9 mouse cellular contexts compared by ENCODE assay signal in genomic region chr7:133113185-133113895, GRCm38 (mm10). TPM values are rescaled to one million over a fixed set of nuclear protein-coding genes. Genes with fewer than 3 reads are reported as not detected.
A peak's percentile ranks its signal among the peaks of the same experiment; 100 is the strongest.
DNase-seq lines count a peak whose midpoint lies in the region; ATAC-seq and TF ChIP-seq lines count a peak whose summit lies in the region.
"Had no signal": no experiment of that assay in that cellular context is flagged by ENCODE, and none has a peak within 500 bp of the region (broad histone marks: within the 10 kb centered on the region; RNA-seq: fewer than 3 reads in every experiment).

No protein-coding gene starts in this region.

- peak; percentile 42 for TF ChIP-seq CTCF in heart, postnatal 0 days (IDR thresholded peaks at IDR 0.05; ENCODE audit: low read depth)

- 72% methylated on average over 8 of the region's 8 CpGs for WGBS in heart, postnatal 0 days
- WGBS in midbrain, embryonic 10.5 days: 74% methylated on average over 8 of the region's 8 CpGs
- 74% methylated on average over 8 of the region's 8 CpGs for WGBS in midbrain, embryonic 15.5 days
- WGBS in embryonic facial prominence, embryonic 10.5 days: 79% methylated on average over 8 of the region's 8 CpGs
- WGBS in stomach, embryonic 16.5 days: 69% methylated on average over 8 of the region's 8 CpGs

- intact Hi-C loops in heart, postnatal 14 days (cut with DNase I): no loop called here

- TF ChIP-seq EP300 in heart, postnatal 0 days (IDR thresholded peaks at IDR 0.05; ENCODE audit: low read depth): no peak

- H3K27ac ChIP-seq in heart, postnatal 0 days (ENCODE audit: low read depth): peak overlapping the region; percentile 68
- peak overlapping the region; percentile 68 for H3K27ac ChIP-seq in midbrain, embryonic 10.5 days (replicated peaks)
- H3K27ac ChIP-seq in midbrain, embryonic 15.5 days: no peak overlapping the region
- 0 out of 2 replicates have a peak overlapping the region, but pooled peaks have one; percentile 36 for H3K27ac ChIP-seq in embryonic facial prominence, embryonic 10.5 days (replicated peaks)
- peak overlapping the region; percentile 93 for H3K27ac ChIP-seq in stomach, embryonic 16.5 days (ENCODE audit: low read length)
- H3K27ac ChIP-seq: limb, embryonic 13.5 days had no signal

- no peak overlapping the region for H3K9ac ChIP-seq in heart, postnatal 0 days (replicated peaks; ENCODE audit: low read depth, low read length)
- H3K9ac ChIP-seq in midbrain, embryonic 15.5 days: no peak overlapping the region
- H3K9ac ChIP-seq in stomach, embryonic 16.5 days (ENCODE audit: low read length): peak overlapping the region; percentile 31; the same call in 1 of the 2 replicates
- H3K9ac ChIP-seq: limb, embryonic 13.5 days had no signal

- peaks cover 69% of the 10 kb centered on the region for H3K4me1 ChIP-seq in heart, postnatal 0 days (ENCODE audit: control insufficient read depth, insufficient read depth)
- H3K4me1 ChIP-seq in midbrain, embryonic 10.5 days: peaks cover 79% of the 10 kb centered on the region
- H3K4me1 ChIP-seq in midbrain, embryonic 15.5 days: peaks cover 44% of the 10 kb centered on the region
- H3K4me1 ChIP-seq in embryonic facial prominence, embryonic 10.5 days: peaks cover 83% of the 10 kb centered on the region
- H3K4me1 ChIP-seq in stomach, embryonic 16.5 days (ENCODE audit: control insufficient read depth, insufficient read depth, low read length): peaks cover 89% of the 10 kb centered on the region

- H3K4me2 ChIP-seq in heart, postnatal 0 days (ENCODE audit: low read depth, low read length): no peak overlapping the region
- H3K4me2 ChIP-seq in midbrain, embryonic 15.5 days: no peak overlapping the region
- peak overlapping the region; percentile 22; the same call in 1 of the 2 replicates for H3K4me2 ChIP-seq in stomach, embryonic 16.5 days (ENCODE audit: low read depth, low read length)
- H3K4me2 ChIP-seq: limb, embryonic 13.5 days had no signal

- no peak for ATAC-seq in heart, postnatal 0 days (ENCODE audit: insufficient read depth, low read depth)
- no peak for ATAC-seq in midbrain, embryonic 15.5 days (replicated peaks)
- no peak for ATAC-seq in stomach, embryonic 16.5 days (ENCODE audit: insufficient read depth, low FRiP score)

- H3K36me3 ChIP-seq in heart, postnatal 0 days (replicated peaks; ENCODE audit: control insufficient read depth, insufficient read depth, low read length): no peaks in the 10 kb centered on the region
- peaks cover 10% of the 10 kb centered on the region for H3K36me3 ChIP-seq in midbrain, embryonic 10.5 days
- H3K36me3 ChIP-seq in midbrain, embryonic 15.5 days (replicated peaks): no peaks in the 10 kb centered on the region
- H3K36me3 ChIP-seq in embryonic facial prominence, embryonic 10.5 days (replicated peaks): peaks cover 31% of the 10 kb centered on the region
- no peaks in the 10 kb centered on the region for H3K36me3 ChIP-seq in stomach, embryonic 16.5 days (ENCODE audit: control insufficient read depth, insufficient read depth, low read length)

- no peaks in the 10 kb centered on the region for H3K27me3 ChIP-seq in heart, postnatal 0 days (ENCODE audit: control insufficient read depth, insufficient read depth, low read length)
- no peaks in the 10 kb centered on the region for H3K27me3 ChIP-seq in midbrain, embryonic 10.5 days (ENCODE audit: low read depth, poor library complexity, severe bottlenecking)
- no peaks in the 10 kb centered on the region for H3K27me3 ChIP-seq in midbrain, embryonic 15.5 days (replicated peaks)
- H3K27me3 ChIP-seq in embryonic facial prominence, embryonic 10.5 days (replicated peaks; ENCODE audit: low read depth, poor library complexity, severe bottlenecking): no peaks in the 10 kb centered on the region
- H3K27me3 ChIP-seq in stomach, embryonic 16.5 days (ENCODE audit: control insufficient read depth, insufficient read depth, low read length): no peaks in the 10 kb centered on the region
- H3K27me3 ChIP-seq: limb, embryonic 13.5 days had no signal

- H3K9me3 ChIP-seq in heart, postnatal 0 days (replicated peaks; ENCODE audit: control insufficient read depth, low read length): no peaks in the 10 kb centered on the region
- H3K9me3 ChIP-seq in midbrain, embryonic 10.5 days (replicated peaks): no peaks in the 10 kb centered on the region
- H3K9me3 ChIP-seq in midbrain, embryonic 15.5 days: no peaks in the 10 kb centered on the region
- H3K9me3 ChIP-seq in embryonic facial prominence, embryonic 10.5 days: no peaks in the 10 kb centered on the region
- no peaks in the 10 kb centered on the region for H3K9me3 ChIP-seq in stomach, embryonic 16.5 days (replicated peaks; ENCODE audit: control insufficient read depth, low read length)
- H3K9me3 ChIP-seq: limb, embryonic 13.5 days had no signal

- no peak for DNase-seq in heart, postnatal 0 days (ENCODE audit: low spot score)
- no peak for DNase-seq in heart, postnatal 14 days
- no peak for DNase-seq in midbrain, embryonic 10.5 days (ENCODE audit: low spot score)
- DNase-seq in embryonic facial prominence, embryonic 10.5 days (ENCODE audit: low spot score): no peak
- DNase-seq in B cell, adult 2 months: no peak
- DNase-seq: thymus, postnatal 25 days had no signal

- H3K4me3 ChIP-seq in heart, postnatal 0 days (ENCODE audit: low read depth, low read length): no peak overlapping the region
- no peak overlapping the region for H3K4me3 ChIP-seq in midbrain, embryonic 10.5 days
- no peak overlapping the region for H3K4me3 ChIP-seq in midbrain, embryonic 15.5 days
- H3K4me3 ChIP-seq in embryonic facial prominence, embryonic 10.5 days: no peak overlapping the region
- no peak overlapping the region for H3K4me3 ChIP-seq in stomach, embryonic 16.5 days (replicated peaks; ENCODE audit: low read length)
- H3K4me3 ChIP-seq: limb, embryonic 13.5 days had no signal

RNA-seq across cellular contexts. Expression of gene Fgfr2, which starts 9.8 kb away (rescaled TPM):
- total RNA-seq in heart, postnatal 0 days (2014; rRNA removed; ENCODE audit: low replicate concordance): 10.0 and 11.5 TPM in 2 replicates
- polyA plus RNA-seq in heart, postnatal 0 days (2015; fragmentation: Nextera tagmentation; extraction: Ambion mirVana): 3.8 TPM in 2 replicates
- 1 to 10 TPM; 2.1 to 3.9 TPM for total RNA-seq in heart, postnatal 14 days (2021)
- 97.0 and 99.3 TPM in 2 replicates for polyA plus RNA-seq in midbrain, embryonic 10.5 days (2016; fragmentation: Nextera tagmentation; extraction: Ambion mirVana)
- 23.3 and 24.2 TPM in 2 replicates for polyA plus RNA-seq in midbrain, embryonic 15.5 days (2015; fragmentation: Nextera tagmentation; extraction: Ambion mirVana)
- polyA plus RNA-seq in embryonic facial prominence, embryonic 10.5 days (2016; fragmentation: Nextera tagmentation; extraction: Ambion mirVana): 74.3 and 77.5 TPM in 2 replicates
- polyA plus RNA-seq in stomach, embryonic 16.5 days (2015; fragmentation: Nextera tagmentation; extraction: Ambion mirVana): 93.4 and 113 TPM in 2 replicates

RNA-seq across cellular contexts. Expression of gene Ctbp2, which starts 10.8 kb away (rescaled TPM):
- total RNA-seq in heart, postnatal 0 days (2014; rRNA removed; ENCODE audit: low replicate concordance): 66.6 and 71.3 TPM in 2 replicates
- 27.0 and 27.9 TPM in 2 replicates for polyA plus RNA-seq in heart, postnatal 0 days (2015; fragmentation: Nextera tagmentation; extraction: Ambion mirVana)
- total RNA-seq in heart, postnatal 14 days (2021): 10 to 100 TPM; 35.8 to 35.9 TPM
- polyA plus RNA-seq in midbrain, embryonic 10.5 days (2016; fragmentation: Nextera tagmentation; extraction: Ambion mirVana): 113 and 118 TPM in 2 replicates
- 60.2 and 61.1 TPM in 2 replicates for polyA plus RNA-seq in midbrain, embryonic 15.5 days (2015; fragmentation: Nextera tagmentation; extraction: Ambion mirVana)
- polyA plus RNA-seq in embryonic facial prominence, embryonic 10.5 days (2016; fragmentation: Nextera tagmentation; extraction: Ambion mirVana): 117 and 121 TPM in 2 replicates
- polyA plus RNA-seq in stomach, embryonic 16.5 days (2015; fragmentation: Nextera tagmentation; extraction: Ambion mirVana): 72.6 and 79.3 TPM in 2 replicates
